Mouse (Mus musculus) limb, embryonic 10.5 days (tissue): ENCODE results near the gene Tubgcp5. TPM values are rescaled to one million over a fixed set of nuclear protein-coding genes. Genes with fewer than 3 reads are reported as not detected.

Experiments
- DNase-seq: peaks from one replicate; pipeline ENCODE4 v3.0.0-alpha.2; 2017; ENCODE audit warnings: low spot score
- H3K27ac ChIP-seq: fragments of 300-500 bp; sonication (generic); 2 replicates; pipeline ENCODE4 v1.5.1; 2016; ENCODE audit warnings: mild to moderate bottlenecking
- H3K27me3 ChIP-seq: fragments of 300-500 bp; sonication (generic); 2 replicates; pipeline ENCODE4 v1.6.1; 2016; ENCODE audit warnings: low read depth, mild to moderate bottlenecking; ENCODE audit not compliant: poor library complexity, severe bottlenecking
- H3K36me3 ChIP-seq: fragments of 300-500 bp; sonication (generic); 2 replicates; pipeline ENCODE4 v1.6.1; 2016; ENCODE audit warnings: mild to moderate bottlenecking, moderate library complexity
- H3K4me1 ChIP-seq: fragments of 300-500 bp; sonication (generic); 2 replicates; pipeline ENCODE4 v1.6.1; 2016
- H3K4me3 ChIP-seq: fragments of 300-500 bp; sonication (generic); 2 replicates; pipeline ENCODE4 v1.5.1; 2016; ENCODE audit warnings: mild to moderate bottlenecking, moderate library complexity
- H3K9me3 ChIP-seq: fragments of 300-500 bp; sonication (generic); replicated peaks from 2 replicates; pipeline ENCODE4 v1.6.1; 2016; ENCODE audit warnings: mild to moderate bottlenecking
- WGBS: fragments of 180-500 bp; shearing (Covaris S2); methylation state at CpG from one replicate; pipeline ENCODE4 v1.1.7; 2016; 5-methylcytosine and 5-hydroxymethylcytosine counted together
- polyA plus RNA-seq: library from polyadenylated mRNA; unstranded; fragments of >200 nt; fragmentation: Nextera tagmentation; extraction: Ambion mirVana; gene quantifications from 2 replicates; pipeline ENCODE4 v1.2.1, GENCODE M21; 2016

The Tubgcp5 gene
- polyA plus RNA-seq, 1 experiment from 2014 or later = 38.1 TPM

DNA sequence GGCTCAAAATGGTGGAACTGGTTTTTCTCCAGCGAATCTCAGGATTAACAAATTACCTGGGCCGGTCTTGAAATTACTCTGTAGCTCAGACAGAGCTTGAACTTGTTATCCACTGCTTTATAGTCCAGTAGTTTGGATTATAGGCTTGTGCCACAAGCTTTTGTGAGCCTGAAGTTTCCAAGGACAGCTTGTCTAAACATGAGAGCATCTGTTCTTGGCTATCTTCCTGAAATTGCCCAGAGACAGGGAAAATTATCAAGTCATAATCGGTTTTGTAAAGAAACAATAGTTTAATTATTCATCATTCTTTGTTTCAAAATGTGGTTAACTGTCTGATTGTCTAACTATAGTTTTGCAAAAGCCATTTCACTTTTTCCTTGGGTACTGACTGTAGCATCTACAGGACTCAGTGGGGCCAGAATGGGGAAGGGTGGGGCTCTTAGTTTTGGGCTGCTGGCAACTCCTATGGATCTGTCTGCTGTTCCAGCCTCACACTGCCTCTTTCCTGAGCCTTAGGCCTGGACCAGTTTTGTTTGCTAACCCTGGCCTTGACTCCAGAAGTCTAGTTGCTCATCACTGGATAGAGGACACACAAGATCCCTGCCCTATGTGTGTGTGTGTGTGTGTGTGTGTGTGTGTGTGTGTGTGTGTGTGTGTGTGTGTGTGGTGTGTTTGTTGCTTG, 65.0 kb downstream of the Tubgcp5 start:
- Histone ChIP-seq H3K4me1 (no peaks in the 10 kb centered on the region), H3K36me3 (peaks cover 11% of the 10 kb centered on the region), H3K9me3 (no peaks in the 10 kb centered on the region), H3K4me3 (no peak overlapping the region), H3K27me3 (no peaks in the 10 kb centered on the region), H3K27ac (no peak overlapping the region)
- DNase-seq = no peak
- 93% methylated on average over 3 of the region's 3 CpGs for WGBS

DNA sequence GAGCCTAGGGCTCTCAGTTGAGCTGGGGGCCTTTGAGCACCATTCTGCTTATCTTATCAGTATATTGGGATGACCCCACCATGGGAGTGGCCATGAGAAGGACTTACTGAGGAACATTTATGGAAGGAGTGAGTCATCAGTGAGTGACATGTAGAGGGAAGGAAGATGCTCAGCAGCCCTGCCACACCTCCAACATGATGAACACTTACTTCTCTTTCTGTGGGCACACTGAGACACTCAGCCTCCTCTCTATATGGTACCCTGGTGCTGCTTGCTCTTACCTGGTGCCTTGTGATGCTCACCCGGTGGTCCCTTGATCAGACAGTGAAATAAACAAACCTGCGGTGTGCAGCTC, 65.5 kb downstream of the Tubgcp5 start:
- Histone ChIP-seq H3K4me1 (no peaks in the 10 kb centered on the region), H3K27ac (no peak overlapping the region), H3K27me3 (no peaks in the 10 kb centered on the region), H3K4me3 (no peak overlapping the region), H3K36me3 (peaks cover 10% of the 10 kb centered on the region), H3K9me3 (no peaks in the 10 kb centered on the region)
- DNase-seq = no peak
- 91% methylated on average over 2 of the region's 2 CpGs for WGBS

DNA sequence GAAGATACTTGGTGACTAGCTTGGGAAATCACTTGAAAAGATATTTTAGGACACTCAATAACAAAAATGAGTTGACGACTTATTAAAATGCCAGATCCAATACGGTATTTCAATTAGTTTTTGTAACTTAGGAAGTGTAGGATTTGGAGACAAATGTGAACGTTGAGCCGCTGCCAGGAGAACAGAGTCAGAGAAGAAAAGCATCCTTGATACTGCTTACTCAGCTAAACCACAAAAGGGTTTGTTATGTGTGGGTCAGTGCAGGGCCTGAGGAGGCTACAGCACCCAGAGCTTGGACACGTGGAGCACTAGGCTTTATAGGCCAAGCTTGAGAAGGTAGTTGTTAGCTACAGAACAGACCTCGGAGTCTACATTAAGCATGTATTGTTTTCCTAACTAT, 66.0 kb downstream of the Tubgcp5 start:
- no peak for DNase-seq
- peaks cover 10% of the 10 kb centered on the region for H3K36me3 ChIP-seq
- no peak overlapping the region for H3K4me3 ChIP-seq
- H3K4me1 ChIP-seq = no peaks in the 10 kb centered on the region
- no peaks in the 10 kb centered on the region for H3K27me3 ChIP-seq
- no peaks in the 10 kb centered on the region for H3K9me3 ChIP-seq
- 96% methylated on average over 6 of the region's 6 CpGs for WGBS
- H3K27ac ChIP-seq = no peak overlapping the region

DNA sequence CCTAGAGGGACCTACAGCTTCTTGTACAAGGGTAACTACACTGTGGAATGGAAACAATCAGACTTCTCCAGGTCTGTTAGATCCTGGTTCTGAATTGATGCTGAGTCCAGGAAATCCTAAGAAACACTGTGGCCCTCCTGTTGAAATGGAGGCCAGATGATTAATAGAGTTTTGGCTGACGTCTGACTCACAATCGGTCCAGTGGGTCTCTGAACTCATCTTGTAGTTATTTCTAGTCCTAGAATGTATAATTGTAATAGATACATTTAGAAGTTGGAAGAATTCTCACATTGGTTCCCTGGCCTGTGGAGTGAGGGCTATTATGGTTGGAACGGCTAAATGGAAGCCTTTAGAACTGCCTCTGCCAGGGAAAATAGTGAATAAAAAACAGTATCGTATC, 67.2 kb downstream of the Tubgcp5 start:
- no peak overlapping the region for H3K27ac ChIP-seq
- H3K4me1 ChIP-seq = no peaks in the 10 kb centered on the region
- H3K27me3 ChIP-seq = no peaks in the 10 kb centered on the region
- WGBS = 92% methylated on average over 4 of the region's 4 CpGs
- H3K36me3 ChIP-seq = peaks cover 10% of the 10 kb centered on the region
- no peak overlapping the region for H3K4me3 ChIP-seq
- DNase-seq = no peak
- H3K9me3 ChIP-seq = no peaks in the 10 kb centered on the region

DNA sequence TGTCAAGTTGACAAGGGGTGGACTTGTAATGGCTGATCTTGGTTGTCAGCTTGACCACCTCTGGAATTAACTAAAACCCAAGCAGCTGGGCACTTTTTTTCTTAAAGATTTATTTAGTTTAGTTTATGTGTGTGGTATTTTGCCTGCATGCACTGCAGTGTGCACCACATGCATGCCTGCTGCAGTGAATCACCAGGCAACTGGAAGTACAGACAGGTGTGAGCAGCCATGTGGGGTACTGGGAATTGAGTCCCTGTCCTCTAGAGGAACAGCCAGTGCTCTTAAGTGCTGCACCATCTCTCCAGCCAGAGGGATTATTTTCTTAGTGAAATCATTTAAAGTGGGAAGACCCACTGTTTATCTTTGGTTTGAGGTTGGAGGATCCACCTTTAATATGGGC, 71.1 kb downstream of the Tubgcp5 start:
- 0 out of 2 replicates have a peak, but pooled peaks cover 7% of the 10 kb centered on the region for H3K36me3 ChIP-seq
- H3K27me3 ChIP-seq = no peaks in the 10 kb centered on the region
- H3K4me1 ChIP-seq = no peaks in the 10 kb centered on the region
- no peak for DNase-seq
- H3K27ac ChIP-seq = no peak overlapping the region
- H3K9me3 ChIP-seq = no peaks in the 10 kb centered on the region
- H3K4me3 ChIP-seq = no peak overlapping the region

DNA sequence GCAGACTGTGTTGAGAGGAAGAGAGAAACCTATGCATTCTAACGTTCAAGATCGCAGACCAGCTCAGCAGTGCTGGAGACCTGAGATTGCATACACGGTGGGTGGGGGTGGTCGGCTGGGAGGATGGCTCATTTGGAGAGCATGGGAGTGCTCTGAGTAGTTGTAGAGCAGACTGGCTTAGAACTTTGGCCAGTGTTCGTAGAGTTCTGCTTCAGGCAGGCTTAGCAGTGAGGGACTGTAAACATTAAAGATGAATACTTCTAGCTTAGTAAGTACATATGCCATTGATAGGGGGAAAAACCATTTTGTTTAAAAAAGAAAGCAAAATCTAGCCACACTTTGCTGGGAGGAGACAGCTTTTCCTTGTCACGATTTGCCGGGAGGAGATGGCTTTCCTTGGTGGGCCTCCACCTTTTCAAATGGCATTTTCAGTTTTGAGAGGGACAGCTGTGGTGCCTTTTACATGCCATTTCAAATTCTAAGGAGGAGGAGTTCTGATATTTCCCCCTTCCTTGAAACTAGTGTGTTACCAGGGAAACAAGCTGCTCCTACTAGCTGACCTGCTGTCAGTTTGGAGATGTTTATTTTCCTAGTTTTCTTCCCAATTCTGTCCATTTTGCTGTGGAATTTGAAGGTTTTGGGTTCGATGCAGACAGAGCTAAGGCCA, 71.9 kb downstream of the Tubgcp5 start:
- H3K9me3 ChIP-seq = no peaks in the 10 kb centered on the region
- no peaks in the 10 kb centered on the region for H3K27me3 ChIP-seq
- 83% methylated on average over 8 of the region's 8 CpGs for WGBS
- 0 out of 2 replicates have a peak, but pooled peaks cover 7% of the 10 kb centered on the region for H3K36me3 ChIP-seq
- no peaks in the 10 kb centered on the region for H3K4me1 ChIP-seq
- no peak overlapping the region for H3K4me3 ChIP-seq
- no peak for DNase-seq
- H3K27ac ChIP-seq = no peak overlapping the region

DNA sequence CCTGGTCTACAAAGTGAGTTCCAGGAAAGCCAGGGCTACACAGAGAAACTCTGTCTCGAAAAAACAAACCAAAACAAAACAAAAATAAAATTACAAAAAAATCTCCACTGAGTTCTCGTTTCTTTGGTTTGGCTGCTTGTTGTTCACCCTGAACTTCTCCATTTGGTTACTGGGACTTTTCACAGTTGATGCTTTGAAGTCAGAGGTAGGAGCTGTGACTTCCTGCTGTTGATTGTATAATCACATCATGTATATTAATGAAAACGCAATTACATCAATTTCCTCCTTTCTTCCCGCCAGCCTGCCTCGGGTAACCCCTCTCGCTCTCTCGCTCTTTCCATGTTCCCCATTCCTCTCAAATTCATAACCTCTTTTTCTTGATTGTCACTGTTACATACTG, 74.3 kb downstream of the Tubgcp5 start:
- H3K36me3 ChIP-seq = peaks cover 24% of the 10 kb centered on the region
- no peak overlapping the region for H3K27ac ChIP-seq
- H3K4me1 ChIP-seq = no peaks in the 10 kb centered on the region
- H3K27me3 ChIP-seq = no peaks in the 10 kb centered on the region
- H3K9me3 ChIP-seq = no peaks in the 10 kb centered on the region
- 84% methylated on average over 7 of the region's 7 CpGs for WGBS
- no peak for DNase-seq
- H3K4me3 ChIP-seq = no peak overlapping the region

DNA sequence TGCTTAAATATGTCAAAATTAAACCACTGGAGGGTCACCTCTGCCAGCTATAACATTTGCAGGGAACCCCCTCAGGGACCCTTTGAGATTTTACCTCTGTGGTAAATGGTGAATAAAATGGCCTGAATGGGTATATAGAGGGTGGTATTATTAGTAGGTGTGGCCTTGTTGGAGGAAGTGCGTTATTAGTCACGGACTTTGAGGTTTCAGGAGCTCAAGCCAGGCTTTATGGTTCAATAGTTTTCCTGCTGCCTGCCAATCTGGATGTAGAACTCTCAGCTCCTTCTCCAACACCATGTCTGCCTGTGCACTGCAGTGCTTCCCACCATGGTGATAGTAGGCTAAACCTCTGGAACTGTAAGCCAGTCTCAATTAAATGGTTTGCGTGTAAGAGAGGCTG, 75.3 kb downstream of the Tubgcp5 start:
- no peaks in the 10 kb centered on the region for H3K4me1 ChIP-seq
- no peak for DNase-seq
- WGBS = 84% methylated on average over 3 of the region's 3 CpGs
- H3K9me3 ChIP-seq = no peaks in the 10 kb centered on the region
- no peaks in the 10 kb centered on the region for H3K27me3 ChIP-seq
- H3K27ac ChIP-seq = no peak overlapping the region
- H3K4me3 ChIP-seq = no peak overlapping the region
- peaks cover 29% of the 10 kb centered on the region for H3K36me3 ChIP-seq

DNA sequence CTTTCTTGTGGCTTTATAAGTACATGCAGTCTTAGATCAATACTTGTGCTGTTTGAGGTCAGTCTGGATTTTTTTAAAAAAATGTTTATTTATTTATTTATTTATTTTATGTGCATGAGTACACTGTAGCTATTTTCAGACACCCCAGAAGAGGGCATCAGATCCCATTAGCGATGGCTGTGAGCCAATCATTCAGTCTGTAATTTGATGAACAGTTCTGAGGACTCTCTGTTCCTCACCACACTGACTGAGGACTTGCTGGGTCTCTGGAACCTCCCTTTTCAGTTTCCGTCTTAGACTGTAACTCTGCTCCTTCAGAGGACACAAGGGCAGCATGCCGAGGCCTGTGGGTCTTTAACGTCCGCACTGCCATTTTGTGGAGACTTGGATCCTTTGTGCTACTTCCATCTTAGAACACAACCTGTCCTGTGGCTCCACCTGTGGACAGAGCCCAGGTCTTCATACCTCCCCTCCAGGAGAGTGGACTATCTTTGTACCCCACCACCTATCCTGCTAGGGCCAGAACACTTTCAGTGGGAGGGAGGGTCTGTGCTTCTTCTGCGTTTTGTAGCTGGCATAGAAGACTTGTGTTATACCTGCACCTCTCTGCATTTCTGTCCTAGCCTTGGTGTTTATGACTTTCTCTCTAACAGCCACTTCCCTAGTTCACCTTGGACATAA, 76.5 kb downstream of the Tubgcp5 start:
- Histone ChIP-seq H3K27ac (no peak overlapping the region), H3K9me3 (no peaks in the 10 kb centered on the region), H3K4me3 (no peak overlapping the region), H3K4me1 (no peaks in the 10 kb centered on the region), H3K27me3 (no peaks in the 10 kb centered on the region), H3K36me3 (peaks cover 40% of the 10 kb centered on the region)
- 92% methylated on average over 6 of the region's 6 CpGs for WGBS
- no peak for DNase-seq

DNA sequence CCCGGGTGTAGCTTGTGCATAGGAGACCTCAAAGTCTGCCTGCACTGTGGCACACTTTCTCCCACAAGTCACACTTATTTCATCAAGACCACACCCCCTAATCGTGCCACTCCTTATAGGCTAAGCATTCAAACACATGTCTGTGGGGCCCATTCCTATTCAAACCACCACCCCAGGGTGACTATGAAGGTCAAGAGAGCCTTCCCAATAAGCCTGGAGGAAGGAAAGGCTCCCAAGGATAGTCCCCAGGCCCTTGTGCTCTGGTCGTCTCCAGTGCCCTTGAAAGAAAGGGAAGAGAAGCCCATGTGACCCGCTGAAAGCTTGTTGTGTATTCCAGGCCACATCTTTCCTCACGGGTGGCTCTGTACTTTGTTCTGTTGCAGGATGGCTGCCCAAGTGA, 77.5 kb downstream of the Tubgcp5 start:
- Histone ChIP-seq H3K27me3 (no peaks in the 10 kb centered on the region), H3K4me3 (no peak overlapping the region)
- WGBS = 87% methylated on average over 5 of the region's 5 CpGs

DNA sequence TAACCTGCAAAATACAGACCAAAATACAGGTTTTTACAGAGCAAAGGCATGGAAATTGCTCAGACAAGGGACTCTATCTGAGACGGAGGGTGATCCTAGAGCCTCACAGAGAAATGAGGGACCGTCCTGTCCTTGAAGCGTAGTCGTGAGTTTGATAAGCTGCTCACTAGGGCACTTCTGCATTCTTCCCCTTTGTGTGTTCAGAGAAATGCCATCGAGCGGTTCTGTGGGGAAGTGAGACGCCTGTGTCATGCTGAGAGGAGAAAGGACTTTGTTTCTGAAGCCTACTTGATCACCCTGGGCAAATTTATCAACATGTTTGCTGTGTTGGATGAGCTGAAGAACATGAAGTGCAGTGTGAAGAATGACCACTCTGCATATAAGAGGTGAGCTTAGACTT, 80.7 kb downstream of the Tubgcp5 start:
- H3K36me3 ChIP-seq = peaks cover 82% of the 10 kb centered on the region
- 93% methylated on average over 7 of the region's 7 CpGs for WGBS

More for the DNA sequence above, 77.5 kb downstream of the Tubgcp5 start:
- no peak overlapping the region for H3K27ac ChIP-seq
- DNase-seq = no peak
- H3K4me1 ChIP-seq = no peaks in the 10 kb centered on the region
- H3K36me3 ChIP-seq = peaks cover 49% of the 10 kb centered on the region
- H3K9me3 ChIP-seq = no peaks in the 10 kb centered on the region

DNA sequence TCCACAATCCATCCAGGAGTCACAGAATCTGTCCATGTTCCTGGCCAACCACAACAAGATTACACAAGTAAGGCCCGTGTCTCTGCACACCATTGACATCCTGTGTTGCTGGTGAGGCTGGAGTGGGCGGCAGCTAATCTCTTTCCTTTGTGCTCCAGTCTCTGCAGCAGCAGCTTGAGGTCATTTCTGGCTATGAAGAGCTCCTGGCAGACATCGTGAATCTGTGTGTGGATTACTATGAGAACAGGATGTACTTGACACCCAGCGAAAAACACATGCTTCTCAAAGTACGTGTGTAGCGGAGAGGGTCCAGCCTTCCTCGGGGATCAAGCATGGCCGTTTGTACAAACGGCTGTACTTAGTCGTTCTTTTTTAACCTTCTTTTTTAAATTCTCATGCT, 83.8 kb downstream of the Tubgcp5 start:
- WGBS = 96% methylated on average over 10 of the region's 10 CpGs
- no peak overlapping the region for H3K4me3 ChIP-seq
- no peaks in the 10 kb centered on the region for H3K27me3 ChIP-seq

More for the DNA sequence above, 80.7 kb downstream of the Tubgcp5 start:
- no peaks in the 10 kb centered on the region for H3K9me3 ChIP-seq
- H3K4me1 ChIP-seq = no peaks in the 10 kb centered on the region
- no peak overlapping the region for H3K4me3 ChIP-seq
- no peak for DNase-seq
- no peak overlapping the region for H3K27ac ChIP-seq
- no peaks in the 10 kb centered on the region for H3K27me3 ChIP-seq

DNA sequence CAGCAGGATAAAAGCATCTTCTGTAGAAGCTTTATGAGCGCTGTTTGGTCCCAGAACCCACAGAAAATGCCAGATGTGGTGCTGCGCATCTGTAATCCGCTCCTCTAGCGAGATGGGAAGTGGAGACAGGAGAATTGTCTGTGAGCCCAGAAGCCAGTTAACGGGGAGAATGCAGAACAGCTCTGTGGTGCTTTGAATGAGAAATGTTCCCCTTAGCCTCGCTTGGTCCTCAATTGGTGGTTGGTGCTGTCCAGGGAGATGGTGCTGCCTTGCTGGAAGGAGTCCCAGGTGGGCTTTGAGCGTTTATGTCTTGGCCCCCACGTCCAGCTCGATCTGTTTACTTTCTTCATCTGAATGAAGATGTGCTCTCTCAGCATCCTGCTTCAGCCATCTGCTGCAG, 86.9 kb downstream of the Tubgcp5 start:
- Histone ChIP-seq H3K27me3 (no peaks in the 10 kb centered on the region), H3K4me3 (no peak overlapping the region), H3K9me3 (no peaks in the 10 kb centered on the region), H3K4me1 (no peaks in the 10 kb centered on the region), H3K36me3 (peaks cover 85% of the 10 kb centered on the region), H3K27ac (no peak overlapping the region)
- 93% methylated on average over 9 of the region's 9 CpGs for WGBS
- DNase-seq = no peak

More for the DNA sequence above, 83.8 kb downstream of the Tubgcp5 start:
- H3K36me3 ChIP-seq = peaks cover 98% of the 10 kb centered on the region
- no peak for DNase-seq
- H3K27ac ChIP-seq = no peak overlapping the region
- no peaks in the 10 kb centered on the region for H3K9me3 ChIP-seq
- no peaks in the 10 kb centered on the region for H3K4me1 ChIP-seq
